8 mouse cellular contexts compared by ENCODE assay signal in genomic region chr11:67456029-67456428, GRCm38 (mm10). TPM values are rescaled to one million over a fixed set of nuclear protein-coding genes. Genes with fewer than 3 reads are reported as not detected.
DNase-seq lines count a peak whose midpoint lies in the region; ATAC-seq and TF ChIP-seq lines count a peak whose summit lies in the region.

No protein-coding gene starts in this region.

- TF ChIP-seq EP300 in stomach, postnatal 0 days (optimal IDR thresholded peaks at IDR 0.05), result no peak

- no peak overlapping the region for H3K9ac ChIP-seq in liver, embryonic 15.5 days
- peak overlapping the region; percentile 69 for H3K9ac ChIP-seq in stomach, postnatal 0 days (ENCODE audit: low read length)

- no peaks in the 10 kb centered on the region for H3K9me3 ChIP-seq in liver, embryonic 15.5 days (replicated peaks)
- H3K9me3 ChIP-seq in stomach, postnatal 0 days (ENCODE audit: control insufficient read depth, low read length), result no peaks in the 10 kb centered on the region

- H3K4me2 ChIP-seq in liver, embryonic 15.5 days, result peak overlapping the region; percentile 74
- H3K4me2 ChIP-seq in stomach, postnatal 0 days (replicated peaks; ENCODE audit: low read depth), result peak overlapping the region; percentile 98

- no peak for DNase-seq in gastrocnemius, adult 2 months
- no peak for DNase-seq in gastrocnemius, postnatal 36 days
- peak; percentile 22 for DNase-seq in heart, postnatal 4 days
- DNase-seq in stomach, postnatal 0 days (ENCODE audit: low spot score), result no peak
- no peak for DNase-seq in right cerebral cortex, postnatal 4 days
- DNase-seq in thymus, postnatal 10 days (ENCODE audit: low spot score in 2 of 2), result no peak

- no peak for ATAC-seq in liver, embryonic 15.5 days (ENCODE audit: insufficient read depth)
- ATAC-seq in stomach, postnatal 0 days (ENCODE audit: low FRiP score, low TSS enrichment), result no peak

- no peaks in the 10 kb centered on the region for H3K36me3 ChIP-seq in liver, embryonic 15.5 days (replicated peaks)
- H3K36me3 ChIP-seq in stomach, postnatal 0 days (ENCODE audit: control insufficient read depth, insufficient read depth, low read length), result no peaks in the 10 kb centered on the region

- peaks cover 40% of the 10 kb centered on the region for H3K27me3 ChIP-seq in liver, embryonic 15.5 days
- H3K27me3 ChIP-seq in stomach, postnatal 0 days (ENCODE audit: control insufficient read depth, insufficient read depth, low read length), result no peaks in the 10 kb centered on the region

- intact Hi-C loops in gastrocnemius, adult 2 months (cut with DNase I), result no loop called here
- intact Hi-C loops in gastrocnemius, postnatal 36 days (cut with DNase I), result loop anchor here (10.0 kb wide), 1 partner anchor 189 kb away; no protein-coding TSS in a partner anchor

- H3K4me3 ChIP-seq in gastrocnemius, adult 2 months, result peak overlapping the region; percentile 83
- peak overlapping the region; percentile 80 for H3K4me3 ChIP-seq in bone marrow macrophage, adult 2 months (ENCODE audit: insufficient read depth, low read length)
- H3K4me3 ChIP-seq in liver, embryonic 15.5 days (replicated peaks), result peak overlapping the region; percentile 55
- peak overlapping the region; percentile 74 for H3K4me3 ChIP-seq in stomach, postnatal 0 days (ENCODE audit: low read depth, low read length)

- H3K27ac ChIP-seq in gastrocnemius, adult 2 months, result peak overlapping the region; percentile 66
- no peak overlapping the region for H3K27ac ChIP-seq in bone marrow macrophage, adult 2 months (ENCODE audit: insufficient read depth, low read depth, low read length)
- no peak overlapping the region for H3K27ac ChIP-seq in liver, embryonic 15.5 days (replicated peaks)
- H3K27ac ChIP-seq in stomach, postnatal 0 days (replicated peaks), result no peak overlapping the region

- no peak for TF ChIP-seq CTCF in gastrocnemius, adult 2 months (IDR thresholded peaks at IDR 0.05)
- TF ChIP-seq CTCF in bone marrow macrophage, adult 2 months (IDR thresholded peaks at IDR 0.05; ENCODE audit: low read depth, low read length), result no peak
- TF ChIP-seq CTCF in stomach, postnatal 0 days (IDR thresholded peaks at IDR 0.05; ENCODE audit: low read depth), result no peak

- WGBS in liver, embryonic 15.5 days (ENCODE audit: insufficient replicate concordance), result 25% methylated on average over 7 of the region's 7 CpGs
- WGBS in stomach, postnatal 0 days, result 21% methylated on average over 7 of the region's 7 CpGs

- TF ChIP-seq POLR2A in bone marrow macrophage, adult 2 months (IDR thresholded peaks at IDR 0.05; ENCODE audit: borderline replicate concordance, low read depth, low read length), result no peak

- peaks cover 51% of the 10 kb centered on the region for H3K4me1 ChIP-seq in bone marrow macrophage, adult 2 months (ENCODE audit: control insufficient read depth, insufficient read depth, low read length)
- no peaks in the 10 kb centered on the region for H3K4me1 ChIP-seq in liver, embryonic 15.5 days (replicated peaks)
- H3K4me1 ChIP-seq in stomach, postnatal 0 days (replicated peaks; ENCODE audit: control insufficient read depth, insufficient read depth), result no peaks in the 10 kb centered on the region; the same call in 1 of the 2 replicates

RNA-seq across cellular contexts. Expression of gene Gas7, which starts 0.8 kb away (rescaled TPM):
- total RNA-seq in gastrocnemius, adult 2 months (2021), result 1 to 10 TPM; 6.8 to 8.5 TPM
- 10 to 100 TPM in 1 of 2 experiments, 1 to 10 TPM in 1; 6.9 to 10.2 TPM for total RNA-seq in gastrocnemius, postnatal 36 days (2021)
- polyA plus RNA-seq in bone marrow macrophage, adult 2 months (2012; ENCODE audit: insufficient read depth, insufficient read length, missing spikeins), result 315 and 355 TPM in 2 replicates
- total RNA-seq in heart, postnatal 4 days (2021), result 10 to 100 TPM; 22.0 to 24.5 TPM
- 2.0 and 2.2 TPM in 2 replicates for polyA plus RNA-seq in liver, embryonic 15.5 days (2015; fragmentation: Nextera tagmentation; extraction: Ambion mirVana)
- polyA plus RNA-seq in stomach, postnatal 0 days (2015; fragmentation: Nextera tagmentation; extraction: Ambion mirVana), result 18.3 and 19.1 TPM in 2 replicates
